Mouse (Mus musculus): ENCODE measurements around the gene Slc16a6. TPM values are rescaled to one million over a fixed set of nuclear protein-coding genes. Genes with fewer than 3 reads are reported as not detected.

Gene Slc16a6
- total and polyA plus RNA-seq, 3 experiments: 14.1 to 24.2 (median 20.9) TPM

- TF ChIP-seq BHLHE40 (IDR thresholded peaks at IDR 0.05; ENCODE audit: low read depth, low read length): peak; percentile 100
- peak; percentile 95 for TF ChIP-seq MAFK (IDR thresholded peaks at IDR 0.05; ENCODE audit: insufficient replicate concordance, low read length)
- TF ChIP-seq TCF12 (IDR thresholded peaks at IDR 0.05; ENCODE audit: low read depth, low read length): peak; percentile 99
- peak; percentile 86 for TF ChIP-seq HCFC1 (IDR thresholded peaks at IDR 0.05; ENCODE audit: low read depth, low read length)
- peak; percentile 78 for TF ChIP-seq ZMIZ1 (IDR thresholded peaks at IDR 0.05; ENCODE audit: low read depth, low read length)
- TF ChIP-seq GABPA (IDR thresholded peaks at IDR 0.05; ENCODE audit: insufficient replicate concordance, low read depth, low read length): no peak; the same call in 1 of the 2 replicates
- peak; percentile 91 for TF ChIP-seq ELF1 (IDR thresholded peaks at IDR 0.05; ENCODE audit: low read depth, low read length)
- TF ChIP-seq USF2 (conservative IDR thresholded peaks at IDR 0.05; ENCODE audit: low read depth, low read length): no peak
- peak; percentile 33; the same call in 1 of the 2 replicates for TF ChIP-seq E2F4 (IDR thresholded peaks at IDR 0.05; ENCODE audit: insufficient replicate concordance, low read depth, low read length)
- TF ChIP-seq MAZ (IDR thresholded peaks at IDR 0.05; ENCODE audit: low read depth, low read length): peak; percentile 98
- TF ChIP-seq RCOR1 (conservative IDR thresholded peaks at IDR 0.05; ENCODE audit: low read depth, low read length): peak; percentile 99
- peak; percentile 29 to 100; a peak in 3 of 4 replicates for TF ChIP-seq CTCF (conservative IDR thresholded peaks at IDR 0.05 in 1 of 2, IDR thresholded peaks at IDR 0.05 in 1 of 2; ENCODE audit: low read depth in 2 of 2, low read length in 2 of 2)
- TF ChIP-seq CHD2 (IDR thresholded peaks at IDR 0.05; ENCODE audit: low read length): peak; percentile 84
- no peak; the same call in 1 of the 2 replicates for TF ChIP-seq TBP (conservative IDR thresholded peaks at IDR 0.05; ENCODE audit: low read depth, low read length)
- peak; percentile 80 for TF ChIP-seq MYC (IDR thresholded peaks at IDR 0.05; ENCODE audit: low read depth, low read length)
- TF ChIP-seq SMC3 (IDR thresholded peaks at IDR 0.05; ENCODE audit: low read depth, low read length): peak; percentile 98
- TF ChIP-seq POLR2A (IDR thresholded peaks at IDR 0.05; ENCODE audit: low read depth, low read length): peak; percentile 56; the same call in 1 of the 2 replicates
- TF ChIP-seq UBTF (IDR thresholded peaks at IDR 0.05; ENCODE audit: low read depth, low read length): peak; percentile 79
- peak; percentile 73 for TF ChIP-seq JUN (IDR thresholded peaks at IDR 0.05; ENCODE audit: insufficient read depth, low read depth, low read length)
Observed at GRCm38 (mm10) chr11:109425392-109426271, 47.8 kb downstream of the Slc16a6 start, which contains the start of gene Amz2 (continued).

- no peak overlapping the region for H3K4me3 ChIP-seq (replicated peaks in 1 of 3; ENCODE audit: low read depth in 2 of 3, low read length in 2 of 3, poor library complexity in 1 of 3)
- H3K27me3 ChIP-seq (replicated peaks): no peaks in the 10 kb centered on the region
- H3K36me3 ChIP-seq (replicated peaks in 1 of 2; ENCODE audit: control insufficient read depth in 1 of 2, insufficient read depth in 1 of 2, low read length in 1 of 2): no peaks in the 10 kb centered on the region
- peaks cover 17 to 54% of the 10 kb centered on the region in 2 experiments; a peak in 3 of 4 replicates for H3K4me1 ChIP-seq (ENCODE audit: control insufficient read depth in 1 of 2, insufficient read depth in 2 of 2)
- H3K9me3 ChIP-seq (replicated peaks; ENCODE audit: low read length): peaks cover 9% of the 10 kb centered on the region
- DNase-seq (ENCODE audit: extremely low read depth): no peak
- H3K79me2 ChIP-seq (replicated peaks; ENCODE audit: control insufficient read depth, extremely low read depth, insufficient read depth, poor library complexity, severe bottlenecking): no peaks in the 10 kb centered on the region; the same call in 1 of the 2 replicates
- TF ChIP-seq CHD2 (IDR thresholded peaks at IDR 0.05; ENCODE audit: low read length): no peak
- TF ChIP-seq POLR2A (IDR thresholded peaks at IDR 0.05; ENCODE audit: low read depth, low read length): no peak
- no peak for TF ChIP-seq PAX5 (IDR thresholded peaks at IDR 0.05; ENCODE audit: low read length)
- no peak for TF ChIP-seq USF1 (IDR thresholded peaks at IDR 0.05; ENCODE audit: low read depth, low read length)
- no peak for TF ChIP-seq CTCF (conservative IDR thresholded peaks at IDR 0.05 in 1 of 2, IDR thresholded peaks at IDR 0.05 in 1 of 2; ENCODE audit: low read depth in 2 of 2, low read length in 2 of 2)
- no peak for TF ChIP-seq MXI1 (IDR thresholded peaks at IDR 0.05; ENCODE audit: low read depth, low read length)
- no peak for TF ChIP-seq ZKSCAN1 (IDR thresholded peaks at IDR 0.05; ENCODE audit: borderline replicate concordance, low read depth, low read length)
- TF ChIP-seq MAZ (IDR thresholded peaks at IDR 0.05; ENCODE audit: low read depth, low read length): no peak
- no peak for TF ChIP-seq EP300 (IDR thresholded peaks at IDR 0.05; ENCODE audit: low read length)
- no peak for TF ChIP-seq TCF12 (IDR thresholded peaks at IDR 0.05; ENCODE audit: low read depth, low read length)
- TF ChIP-seq BHLHE40 (IDR thresholded peaks at IDR 0.05; ENCODE audit: low read depth, low read length): no peak
- in situ Hi-C loops (cut with MboI; ENCODE audit: low pct_ligation_motif_present, low pct_unique_long_range_greater_than_20kb, low sequenced_read_pairs) (no loop called here), dilution Hi-C loops (cut with MboI; ENCODE audit: extremely low pct_ligation_motif_present, extremely low pct_unique_long_range_greater_than_20kb, low sequenced_read_pairs) (no loop called here)
- no peak overlapping the region for H3K4me2 ChIP-seq (ENCODE audit: insufficient read depth, low read depth, poor library complexity, severe bottlenecking)
- no peak overlapping the region for H3K9ac ChIP-seq (ENCODE audit: insufficient read depth, low read depth)
- no peak overlapping the region for H3K27ac ChIP-seq (ENCODE audit: insufficient read depth, low read depth)
Observed at GRCm38 (mm10) chr11:109423294-109423693, 50.1 kb downstream of the Slc16a6 start.
